Mouse (Mus musculus): ENCODE results near the gene Vmn1r178.
"Not testable (repeated sequence)": the region's sequence is repeated elsewhere in the genome, so short reads cannot be mapped to it uniquely, and the experiment has no call there.

Gene Vmn1r178

DNA sequence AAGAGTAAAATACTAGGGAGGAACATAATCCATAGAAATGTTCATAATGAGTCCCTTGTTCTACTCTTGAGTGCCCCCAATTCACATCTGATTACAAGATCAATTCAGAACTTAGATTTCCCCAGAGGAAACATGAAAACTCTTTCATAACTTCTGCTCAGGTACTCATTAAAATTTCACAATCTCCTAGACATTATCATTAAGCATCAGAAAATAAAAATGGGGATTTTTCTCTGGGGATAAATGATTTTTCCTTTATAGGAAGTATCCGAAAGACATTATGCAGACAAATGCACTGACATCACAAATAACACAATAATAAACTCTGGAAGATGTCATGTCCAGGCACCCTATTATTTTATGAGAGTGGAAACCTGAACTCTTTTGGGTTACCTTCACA, at the start of gene Vmn1r178:
Gene Vmn1r178 (plus strand): TSS at position 301 of the 400 bp plus-strand sequence.
- DNase-seq (ENCODE audit: low spot score): no peak

DNA sequence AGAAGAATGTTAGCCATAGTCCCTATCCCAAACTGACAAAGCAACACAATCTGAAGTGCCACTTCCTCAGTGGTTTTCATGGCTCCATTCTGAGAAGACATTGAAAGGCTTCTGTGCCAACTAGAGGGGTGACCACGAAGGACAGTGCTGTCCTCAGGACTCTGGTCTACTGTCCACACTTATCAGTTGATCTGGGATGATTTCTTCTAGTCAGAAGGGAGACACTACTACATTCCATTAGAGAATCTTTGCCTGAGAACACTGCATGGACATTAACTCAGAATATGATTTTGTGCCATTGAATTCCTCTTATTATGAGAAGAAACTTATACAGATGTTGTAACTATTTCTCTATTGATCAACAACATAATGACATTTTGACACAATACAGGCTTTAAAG, 25.5 kb upstream of the Vmn1r178 start, which contains the start of gene Vmn1r177:
Gene Vmn1r177 (minus strand): TSS at position 101 of the 400 bp plus-strand sequence.
- not testable (repeated sequence) for DNase-seq (ENCODE audit: low spot score)

DNA sequence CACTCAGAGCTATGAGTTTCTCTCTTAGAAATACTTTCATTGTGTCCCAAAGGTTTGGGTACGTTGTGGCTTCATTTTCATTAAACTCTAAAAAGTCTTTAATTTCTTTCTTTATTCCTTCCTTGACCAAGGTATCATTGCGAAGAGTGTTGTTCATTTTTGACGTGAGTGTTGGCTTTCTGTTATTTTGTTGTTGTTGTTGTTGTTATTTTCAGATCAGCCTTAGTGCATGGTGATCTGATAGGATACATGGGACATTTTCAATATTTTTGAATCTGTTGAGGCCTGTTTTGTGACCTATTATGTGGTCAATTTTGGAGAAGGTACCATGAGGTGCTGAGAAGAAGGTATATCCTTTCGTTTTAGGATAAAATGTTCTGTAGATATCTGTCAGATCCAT, 14.9 kb upstream of the Vmn1r178 start:
- not testable (repeated sequence) for DNase-seq (ENCODE audit: low spot score)

DNA sequence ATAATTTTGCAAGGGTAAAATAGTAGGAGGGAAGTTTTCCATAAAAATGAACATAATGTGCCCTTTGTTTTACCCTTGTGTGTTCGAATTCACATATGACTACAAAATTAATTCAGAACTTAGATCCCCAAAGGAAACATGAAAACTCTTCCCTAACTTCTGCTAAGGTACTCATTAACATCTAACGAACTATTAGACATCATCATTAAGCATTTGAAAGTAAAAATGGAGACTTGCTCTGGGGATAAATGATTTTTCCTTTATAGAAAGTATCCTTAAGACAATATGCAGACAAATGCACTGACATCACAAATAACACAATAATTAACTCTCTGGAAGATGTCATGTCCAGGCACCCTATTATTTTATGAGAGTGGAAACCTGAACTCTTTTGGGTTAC, 34.9 kb downstream of the Vmn1r178 start, which contains the start of gene Vmn1r179:
Gene Vmn1r179 (plus strand): TSS at position 301 of the 400 bp plus-strand sequence.
- DNase-seq (ENCODE audit: low spot score): no peak
